Mouse (Mus musculus) heart, adult 9 months (tissue): Measurements from ENCODE around the gene Echs1.

Experiments
- DNase-seq, 2 experiments: peaks; one replicate each; pipeline ENCODE4 v3.0.0; 2022; ENCODE audit warnings: low spot score in 2 of 2

Gene Echs1

GRCm38 (mm10) chr7:140061832-140062130, 54.5 kb downstream of the Echs1 start:
- no peak for DNase-seq

GRCm38 (mm10) chr7:140060936-140061831, 55.1 kb downstream of the Echs1 start:
- no peak for DNase-seq

DNA sequence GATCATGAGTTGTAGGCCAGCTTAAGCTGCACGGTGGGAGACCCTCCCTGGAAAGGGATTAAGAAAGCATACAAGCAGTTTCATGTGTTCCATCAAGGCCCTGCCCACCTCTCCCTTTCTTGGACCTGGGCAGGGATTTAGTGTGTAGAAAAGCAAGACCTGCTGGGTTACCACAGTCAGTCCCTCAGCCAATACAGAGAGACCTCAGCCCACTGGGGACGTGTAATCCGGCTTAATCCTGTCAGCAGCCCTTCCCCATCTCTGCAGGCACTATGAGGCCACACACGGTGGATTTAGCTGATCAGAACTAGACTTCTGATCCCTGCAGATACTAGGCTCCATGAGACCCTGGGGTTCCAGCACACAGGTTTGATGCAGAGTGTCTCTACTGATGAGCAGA, 56.7 kb downstream of the Echs1 start:
- no peak for DNase-seq

DNA sequence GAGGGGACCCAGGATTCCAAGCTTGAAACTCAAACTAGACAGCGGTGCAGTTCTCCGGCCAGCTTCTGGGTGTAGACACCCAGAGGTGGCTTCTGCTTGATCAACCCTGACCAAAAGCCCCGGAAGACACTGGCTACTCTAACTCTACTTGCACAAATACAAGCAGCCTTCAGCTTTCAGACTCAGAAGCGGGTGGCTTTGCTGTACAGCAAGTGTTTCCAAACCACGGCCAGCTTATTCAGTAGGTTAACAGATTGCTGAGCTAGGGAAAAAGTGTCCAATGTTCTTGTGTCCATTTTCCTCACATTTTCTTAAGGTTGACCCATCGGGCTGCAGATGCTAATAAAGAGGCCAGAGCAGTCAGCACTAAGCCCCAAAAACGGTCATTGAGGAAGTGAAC, 57.7 kb downstream of the Echs1 start:
- DNase-seq = no peak

GRCm38 (mm10) chr7:140057413-140058407, 58.6 kb downstream of the Echs1 start:
- no peak for DNase-seq
